Mouse (Mus musculus): ENCODE measurements around the gene Myo1d.

Gene Myo1d

DNA sequence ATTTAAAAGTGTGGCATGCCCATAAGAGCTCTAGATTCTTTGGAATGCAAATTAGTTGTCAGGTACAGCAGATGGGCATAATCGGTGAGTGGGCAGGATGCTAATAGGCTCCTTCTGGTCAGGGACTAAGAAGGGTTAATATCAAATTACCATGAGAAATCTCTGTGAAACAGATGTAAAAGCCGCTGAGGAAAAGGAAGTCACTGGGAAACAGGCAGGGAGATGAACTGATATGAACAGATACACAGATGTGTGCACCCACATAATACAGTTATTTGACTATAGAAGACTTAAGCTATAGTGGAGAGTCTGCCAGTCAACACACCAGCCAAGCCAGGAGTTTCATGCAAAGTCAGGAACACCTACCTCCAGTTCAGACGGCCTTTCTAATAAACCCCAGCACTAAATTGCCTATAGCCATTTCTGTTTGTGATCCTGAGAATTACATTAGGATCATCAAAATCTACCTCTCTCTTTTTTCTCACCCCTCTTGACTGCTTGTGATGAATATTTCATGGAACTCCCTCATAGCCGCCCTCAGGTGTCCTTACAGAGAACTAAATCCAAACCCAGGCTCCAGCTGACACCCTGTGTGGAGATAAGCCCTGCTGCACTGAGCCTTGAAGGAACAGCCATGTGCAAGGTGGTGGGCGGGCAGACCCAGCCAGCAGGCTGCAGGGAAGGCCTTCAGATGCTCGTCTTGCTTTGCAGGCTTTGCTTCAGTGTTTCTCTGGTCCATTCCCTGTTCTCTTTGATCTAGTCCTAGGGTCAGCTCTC is 164.7 kb downstream of the Myo1d start:
- DNase-seq (ENCODE audit: low read depth, low spot score) = no peak

DNA sequence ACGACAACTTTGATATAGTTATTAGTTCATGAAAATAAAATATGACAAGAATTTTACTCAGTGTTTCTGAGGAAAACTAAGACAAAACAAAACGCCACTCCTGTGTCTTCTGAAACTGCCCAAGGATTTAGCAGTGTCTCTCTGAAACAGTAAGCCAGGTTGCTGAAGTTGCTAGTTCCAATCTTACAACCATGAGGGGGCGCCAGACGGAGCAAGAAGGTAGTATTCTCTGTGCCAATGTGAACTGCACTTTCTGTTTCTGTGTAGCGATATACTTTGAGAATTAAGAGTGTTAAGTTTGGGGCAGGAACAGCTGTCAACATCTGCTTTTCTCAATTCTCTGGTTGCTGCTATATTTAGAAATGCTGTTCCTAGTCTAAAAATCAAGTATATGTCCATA is 165.4 kb downstream of the Myo1d start:
- no peak for DNase-seq (ENCODE audit: low read depth, low spot score)

DNA sequence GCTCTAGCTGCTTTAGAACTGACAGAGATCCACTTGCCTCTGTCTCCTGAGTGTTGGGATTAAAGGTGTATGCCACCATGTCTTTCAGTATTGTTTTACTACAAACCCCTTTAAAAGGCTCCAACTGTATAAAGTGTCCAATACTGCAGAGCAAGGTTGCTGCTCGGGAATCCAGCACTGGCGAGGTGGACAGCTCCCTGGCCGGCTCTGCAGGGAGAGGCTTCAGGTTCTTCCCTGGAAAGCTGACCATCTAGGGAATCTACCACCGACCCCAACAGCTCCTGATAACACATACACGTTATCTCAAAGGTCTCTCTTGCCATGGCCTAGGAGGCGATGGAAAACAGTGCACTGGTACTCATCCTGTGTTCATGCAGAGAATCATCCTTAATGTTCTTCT is 166.3 kb downstream of the Myo1d start:
- DNase-seq (ENCODE audit: low read depth, low spot score) = no peak

DNA sequence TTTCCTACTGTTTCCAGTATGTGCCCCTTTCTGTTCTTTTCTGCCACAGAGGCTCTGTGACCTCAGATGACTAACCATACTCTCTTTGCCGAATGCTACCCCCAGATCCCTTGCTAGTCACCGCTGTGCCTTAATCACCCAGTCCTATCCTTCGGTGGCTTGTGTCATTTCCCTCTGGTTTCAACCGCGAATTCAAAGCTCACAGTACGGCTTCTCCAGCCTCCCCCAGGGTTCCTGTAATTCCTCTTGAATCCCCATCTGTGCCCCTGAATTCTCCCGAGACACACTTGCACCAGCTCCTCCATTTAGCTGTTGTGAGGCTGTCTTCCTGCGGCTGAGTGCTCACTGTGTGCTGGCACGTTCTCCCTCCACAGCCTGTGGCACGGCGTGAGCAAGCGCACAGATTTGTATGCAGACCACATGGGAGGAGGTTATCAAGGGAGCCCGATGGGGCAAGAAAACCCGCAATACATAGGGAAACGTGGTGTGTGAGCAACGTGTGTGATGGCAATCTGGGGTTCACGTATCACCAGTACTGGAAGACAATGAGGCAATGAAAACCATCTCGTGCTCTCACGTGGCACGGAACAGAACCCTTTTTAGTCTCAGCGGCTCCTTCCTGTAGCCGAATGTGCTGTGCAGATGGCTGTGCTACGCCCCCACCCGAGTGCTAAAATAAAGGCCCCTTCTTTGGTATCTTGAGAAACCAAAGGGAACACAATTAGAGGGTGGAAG is 177.0 kb downstream of the Myo1d start:
- no peak for DNase-seq (ENCODE audit: low read depth, low spot score)

DNA sequence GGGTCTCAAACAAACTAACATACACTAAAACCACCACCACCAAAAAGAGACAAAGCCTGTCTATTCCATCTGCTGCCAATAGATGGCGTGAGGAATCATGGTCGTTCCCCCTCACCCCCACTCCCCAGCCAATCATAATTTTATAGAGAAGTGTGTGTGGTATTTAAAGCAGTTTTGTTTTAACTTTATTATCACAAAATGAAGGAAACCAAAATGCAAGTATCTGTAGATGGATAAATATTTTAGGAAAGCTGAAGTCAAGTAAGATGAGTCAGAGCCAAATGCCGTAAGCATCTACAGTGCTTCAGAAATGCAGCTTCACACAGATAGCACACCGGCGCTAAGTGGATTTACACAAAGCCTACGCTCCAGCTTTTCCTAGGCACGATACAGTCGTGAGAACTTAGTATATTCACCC is 177.8 kb downstream of the Myo1d start:
- no peak for DNase-seq (ENCODE audit: low read depth, low spot score)

DNA sequence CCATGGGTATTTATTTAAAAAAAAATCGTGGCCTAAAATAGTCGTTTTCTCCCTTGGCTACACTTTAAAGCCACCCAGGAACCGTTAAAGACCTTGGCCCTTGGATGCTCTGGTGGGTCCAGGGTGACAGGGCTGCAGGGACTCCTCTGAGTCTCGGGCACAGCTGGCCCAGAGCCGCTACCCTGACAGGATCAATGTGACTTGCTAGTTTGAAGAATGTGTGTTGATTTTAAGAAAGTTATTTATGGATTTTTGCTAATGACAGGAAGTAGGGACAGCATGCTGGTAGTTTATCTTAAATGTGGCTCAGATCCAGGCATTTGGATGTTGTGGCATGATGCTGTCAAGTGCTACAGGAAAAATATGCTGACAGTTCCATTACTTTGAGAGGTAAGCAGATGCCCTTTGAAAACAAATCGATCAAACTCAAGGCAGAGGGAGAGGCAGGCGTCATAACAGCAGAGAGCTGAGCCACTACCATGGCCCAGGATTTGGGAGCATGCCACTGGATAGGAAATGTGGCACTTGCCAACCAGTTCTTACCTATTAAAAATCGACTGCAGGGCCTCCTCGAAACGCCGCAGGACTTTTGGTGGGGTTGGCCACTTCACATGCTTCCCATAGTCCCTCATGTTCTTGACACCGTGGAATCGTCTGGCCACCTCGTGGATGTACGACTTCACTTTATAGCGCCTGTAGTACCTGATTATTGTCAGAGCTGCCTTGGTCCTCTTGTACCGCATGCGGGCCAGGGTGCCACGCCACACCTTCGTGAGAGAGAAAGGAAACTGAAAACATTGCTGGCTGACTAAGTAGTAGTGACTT is 178.6 kb downstream of the Myo1d start:
- DNase-seq (ENCODE audit: low read depth, low spot score) = no peak

DNA sequence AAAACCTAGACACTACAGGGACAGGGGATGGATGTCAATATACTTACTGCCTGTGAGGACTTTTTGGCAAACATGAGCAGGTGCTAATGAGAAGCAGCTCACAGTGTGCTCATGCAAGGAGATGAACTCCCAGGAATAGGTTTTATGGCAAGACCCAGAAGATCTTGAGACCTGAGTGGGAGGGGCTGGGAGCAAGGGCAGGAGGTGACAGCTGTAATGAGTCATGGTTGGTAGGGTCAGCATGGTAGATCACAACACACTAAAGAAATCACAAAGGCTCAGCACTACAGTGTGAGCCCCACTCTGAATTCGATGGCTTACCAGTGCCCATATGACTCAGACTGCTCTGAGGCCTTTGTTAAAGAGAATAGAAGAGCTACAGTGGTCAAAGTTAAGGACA is 184.3 kb downstream of the Myo1d start:
- no peak for DNase-seq (ENCODE audit: low read depth, low spot score)

DNA sequence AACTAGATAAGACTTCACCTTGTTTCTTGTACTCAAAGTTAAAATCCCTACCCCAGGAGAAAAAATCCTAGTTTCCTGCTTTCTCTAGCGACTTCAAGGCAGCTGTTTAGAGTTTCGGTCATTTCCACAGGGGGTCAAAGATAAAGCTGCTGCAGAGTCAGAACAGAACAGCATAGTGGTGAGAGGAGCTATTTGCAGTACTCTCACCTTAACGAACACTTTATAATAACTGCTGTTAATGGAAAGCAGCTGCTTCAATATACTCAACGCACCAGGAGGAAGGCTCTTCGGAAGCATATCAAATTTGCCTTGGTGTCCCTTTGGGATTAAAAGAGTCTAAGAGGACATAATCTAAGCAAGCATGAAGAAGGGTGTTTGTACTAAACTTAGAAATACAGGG is 190.4 kb downstream of the Myo1d start:
- no peak for DNase-seq (ENCODE audit: low read depth, low spot score)

DNA sequence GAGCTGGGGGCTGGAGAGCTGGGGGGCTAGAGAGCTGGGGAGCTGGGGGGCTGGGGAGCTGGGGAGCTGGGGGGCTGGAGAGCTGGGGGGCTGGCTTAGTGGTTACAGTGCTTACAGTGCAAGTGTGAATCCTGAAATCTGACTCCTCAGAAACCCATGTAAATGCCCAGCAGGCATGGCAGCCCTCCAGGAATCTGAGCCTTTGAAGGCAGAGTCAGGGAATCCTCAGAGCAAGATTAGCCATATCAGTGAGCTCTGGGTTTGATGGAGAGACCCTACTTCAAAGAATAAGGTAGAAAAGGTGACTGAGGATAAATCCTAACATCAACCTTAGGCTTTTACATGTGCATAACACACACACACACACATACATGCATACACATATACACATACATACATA is 194.1 kb downstream of the Myo1d start:
- DNase-seq (ENCODE audit: low read depth, low spot score) = no peak

DNA sequence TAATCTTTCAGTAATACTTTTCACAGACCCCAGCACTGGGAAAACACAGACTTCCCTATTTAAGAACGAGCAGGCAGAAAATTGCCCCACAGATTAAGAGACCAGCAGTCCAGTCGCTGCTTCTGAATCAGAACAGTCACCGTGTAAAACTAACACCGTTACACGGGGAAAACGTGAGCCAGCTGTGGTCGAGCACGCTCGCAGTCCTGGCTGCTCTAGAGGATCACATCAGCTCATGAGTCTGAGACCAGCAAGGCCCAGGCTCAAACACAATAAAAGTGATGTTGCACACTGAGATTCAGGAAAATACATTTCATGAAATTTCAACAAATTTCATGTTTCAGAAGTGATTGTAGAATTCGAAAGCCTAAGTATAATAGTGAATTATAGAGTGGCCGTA is 194.6 kb downstream of the Myo1d start:
- no peak for DNase-seq (ENCODE audit: low read depth, low spot score)

DNA sequence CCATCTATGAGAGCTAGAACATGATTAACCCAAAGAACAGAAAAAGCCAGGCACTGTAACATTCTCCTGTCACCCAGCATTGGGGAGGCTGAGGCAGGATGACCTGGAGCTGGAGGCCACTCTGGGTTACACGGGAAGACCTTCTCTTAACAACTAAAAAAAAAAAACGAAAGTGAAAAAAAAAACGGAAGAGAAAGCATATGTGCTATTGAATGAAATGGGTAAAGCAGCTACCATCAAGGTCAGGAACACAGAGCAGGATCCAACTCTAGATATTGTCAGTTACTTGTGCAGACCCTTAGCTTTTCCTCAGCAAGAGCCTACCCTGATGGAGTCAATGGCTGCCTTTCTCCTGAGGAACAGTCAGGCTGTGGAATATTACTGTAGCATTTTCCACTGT is 199.3 kb downstream of the Myo1d start:
- no peak for DNase-seq (ENCODE audit: low read depth, low spot score)

DNA sequence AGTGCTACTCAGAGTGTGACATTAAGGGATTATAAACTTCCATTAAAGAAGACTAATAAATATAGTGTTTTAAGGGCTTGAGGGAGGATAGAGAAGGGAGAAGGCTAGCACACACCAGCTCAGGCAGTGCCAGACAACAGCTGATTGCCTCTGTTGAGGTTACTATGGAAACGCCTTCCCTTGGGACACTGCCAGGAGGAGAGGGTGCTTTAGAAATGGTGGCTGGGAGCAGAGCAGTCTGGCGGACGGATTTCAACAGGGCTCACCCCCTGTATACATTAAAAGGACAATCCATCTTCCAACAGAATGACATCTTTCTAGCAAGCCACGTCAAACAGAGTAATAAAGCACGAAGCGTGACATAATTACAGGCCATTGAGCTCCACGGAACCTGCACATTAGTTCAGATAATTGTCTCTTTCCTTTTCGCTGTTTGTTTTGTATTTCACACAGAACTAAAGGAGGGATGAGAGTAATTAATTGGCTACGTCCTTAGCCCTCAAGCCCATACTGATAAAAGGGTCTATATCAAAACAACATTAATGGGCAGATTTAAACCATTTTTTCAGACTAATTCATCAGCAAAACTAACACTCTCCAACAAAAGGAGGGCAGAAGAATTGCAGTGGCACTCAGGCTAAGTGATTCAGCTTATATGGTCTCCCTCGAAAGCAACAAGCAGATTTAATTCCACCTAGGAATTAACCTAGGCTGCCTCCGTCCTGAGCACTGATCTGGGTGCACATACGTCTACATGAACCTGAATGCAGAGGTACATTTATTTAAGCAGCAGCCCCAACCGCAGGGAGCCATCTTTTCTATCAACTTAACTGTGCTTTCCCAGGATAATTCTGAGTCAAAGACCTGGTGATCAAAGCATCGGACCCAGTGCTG is 201.8 kb downstream of the Myo1d start:
- DNase-seq (ENCODE audit: low read depth, low spot score) = peak; percentile 70

DNA sequence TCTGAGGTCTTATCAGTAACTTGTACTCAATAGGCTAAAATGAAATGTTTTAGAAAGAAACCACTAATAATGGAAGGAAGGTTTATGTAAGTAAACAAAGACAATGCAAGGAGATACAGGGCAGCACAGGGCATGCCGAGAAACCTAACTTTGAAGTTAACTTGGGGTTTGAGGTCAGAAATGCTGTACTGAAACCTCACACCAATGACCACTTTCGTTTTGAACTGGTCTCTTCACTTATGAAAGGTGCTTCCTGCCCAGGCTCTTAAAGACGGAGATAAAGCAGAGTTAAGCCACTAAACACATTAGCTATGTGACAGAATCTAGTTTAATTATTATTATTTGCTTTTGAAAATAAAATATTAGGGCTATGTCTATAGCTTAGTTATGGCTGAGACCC is 204.0 kb downstream of the Myo1d start:
- no peak for DNase-seq (ENCODE audit: low read depth, low spot score)

DNA sequence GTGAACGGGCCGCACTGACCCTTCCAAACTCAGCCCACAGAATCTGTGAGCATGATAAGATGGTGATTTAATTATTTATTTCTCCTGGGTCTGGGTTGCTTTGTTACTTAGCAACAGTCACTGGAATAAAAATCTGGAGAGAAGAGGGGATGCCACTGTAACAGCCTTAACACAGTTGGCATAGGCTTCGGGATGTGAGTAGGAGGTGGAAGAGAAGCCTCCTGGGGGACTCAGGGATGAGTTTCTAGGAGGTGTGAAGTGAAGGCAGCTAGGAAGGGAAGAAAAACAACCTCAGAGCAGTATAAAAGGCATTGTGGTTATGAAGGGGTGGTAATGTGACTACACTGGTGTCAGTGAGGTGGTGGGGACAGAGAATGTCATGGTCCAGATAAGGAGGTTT is 213.5 kb downstream of the Myo1d start:
- DNase-seq (ENCODE audit: low read depth, low spot score) = no peak

DNA sequence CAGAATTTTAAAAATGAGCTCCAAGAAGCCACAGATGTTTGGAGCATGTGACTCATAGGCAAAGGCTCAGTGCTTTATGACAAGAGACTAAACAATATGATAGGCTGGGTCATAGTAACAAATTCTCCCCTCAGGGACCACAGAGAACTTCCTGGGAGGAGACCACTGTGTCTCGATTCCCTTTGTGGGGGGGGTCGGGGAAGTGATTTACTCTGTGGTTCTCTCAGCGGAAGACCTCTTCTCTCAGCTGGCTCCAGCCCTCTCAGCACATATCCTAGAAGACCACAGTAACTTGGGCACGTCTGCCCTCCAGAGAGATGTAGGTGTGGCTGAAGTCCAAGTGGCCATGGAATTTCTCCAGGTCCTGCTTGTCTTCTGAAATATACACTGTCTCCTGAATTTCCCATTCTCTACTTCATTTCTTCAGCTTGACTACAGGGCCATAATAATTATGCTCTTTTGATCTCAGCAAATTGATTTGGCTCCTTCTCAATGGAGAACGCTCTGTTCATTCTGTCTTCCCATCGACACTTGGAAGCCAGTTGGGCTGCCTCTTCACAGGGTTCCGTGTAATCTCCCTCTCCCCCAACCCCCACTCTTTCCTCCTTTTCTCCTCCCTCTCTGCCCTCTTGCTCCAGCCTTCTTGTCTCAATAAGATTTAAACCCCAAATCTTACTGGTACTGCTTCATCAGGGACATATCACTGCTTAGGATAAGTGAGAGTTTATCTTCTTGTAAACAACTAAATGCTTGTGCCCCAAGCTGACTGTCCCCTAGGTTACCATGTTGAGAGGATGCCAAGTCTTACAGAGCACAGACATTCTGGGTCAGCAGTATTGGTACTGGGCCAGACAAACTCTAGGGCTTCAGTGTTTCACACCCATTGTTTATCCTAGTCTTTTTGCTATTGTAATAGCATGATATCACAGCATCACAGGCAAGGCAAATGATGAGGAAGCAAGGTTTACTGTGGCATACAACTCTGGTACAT is 214.6 kb downstream of the Myo1d start:
- no peak for DNase-seq (ENCODE audit: low read depth, low spot score)

DNA sequence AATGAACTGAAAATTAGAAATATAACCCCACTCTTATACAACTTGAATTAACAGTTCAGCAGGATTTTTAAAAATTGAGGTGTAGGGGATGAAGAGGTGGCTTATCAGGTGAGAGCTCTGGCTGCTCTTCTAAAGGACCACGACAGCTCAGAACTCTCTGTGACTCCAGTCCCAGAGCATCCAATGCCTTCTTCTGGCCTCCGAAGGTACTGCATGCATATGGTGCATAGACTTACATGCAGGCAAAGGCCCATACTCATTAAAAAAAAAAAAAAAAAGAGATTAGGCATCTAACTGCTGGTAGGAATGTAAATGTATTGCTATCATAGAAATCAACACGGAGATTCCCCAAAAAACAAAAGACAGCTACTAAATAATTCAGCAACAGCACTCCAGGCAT is 217.3 kb downstream of the Myo1d start:
- DNase-seq (ENCODE audit: low read depth, low spot score) = no peak

DNA sequence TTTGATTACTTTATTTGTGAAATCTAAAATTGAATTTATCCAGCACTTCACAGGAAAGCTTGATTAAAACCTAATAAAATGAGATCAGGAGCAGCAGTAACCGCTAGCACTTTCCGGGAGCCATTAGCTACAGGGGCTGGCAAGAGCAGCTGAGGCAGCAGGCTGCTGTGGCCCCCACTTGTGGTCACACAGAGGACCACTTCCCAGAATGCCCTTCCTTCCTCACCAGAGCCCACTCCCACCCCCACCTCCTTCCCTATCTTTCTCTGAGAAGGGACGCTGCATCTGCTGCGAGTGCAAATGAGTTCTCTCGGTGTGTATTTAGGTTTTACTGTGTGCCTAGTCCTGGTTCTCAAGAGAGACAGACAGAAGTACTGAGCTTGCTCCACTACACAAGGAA is 219.1 kb downstream of the Myo1d start:
- DNase-seq (ENCODE audit: low read depth, low spot score) = no peak

DNA sequence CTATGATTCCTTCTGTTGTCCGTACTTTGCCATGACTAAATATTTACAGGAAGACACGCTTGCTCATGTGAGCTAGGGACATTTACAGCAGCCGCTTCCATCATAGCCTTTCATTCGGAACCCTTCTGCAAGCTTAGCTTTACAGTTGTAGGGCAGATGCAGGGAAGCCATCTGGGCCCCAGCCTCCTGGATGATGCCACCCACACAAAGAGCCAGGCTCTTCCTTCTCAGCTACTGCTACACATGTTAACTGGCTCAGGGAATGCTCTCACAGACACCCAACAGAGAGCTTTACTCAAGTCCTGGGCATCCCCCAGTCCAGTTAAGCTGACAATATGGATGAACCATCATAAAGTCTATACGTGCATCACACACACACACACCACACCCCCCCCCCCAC is 224.4 kb downstream of the Myo1d start:
- DNase-seq (ENCODE audit: low read depth, low spot score) = no peak

DNA sequence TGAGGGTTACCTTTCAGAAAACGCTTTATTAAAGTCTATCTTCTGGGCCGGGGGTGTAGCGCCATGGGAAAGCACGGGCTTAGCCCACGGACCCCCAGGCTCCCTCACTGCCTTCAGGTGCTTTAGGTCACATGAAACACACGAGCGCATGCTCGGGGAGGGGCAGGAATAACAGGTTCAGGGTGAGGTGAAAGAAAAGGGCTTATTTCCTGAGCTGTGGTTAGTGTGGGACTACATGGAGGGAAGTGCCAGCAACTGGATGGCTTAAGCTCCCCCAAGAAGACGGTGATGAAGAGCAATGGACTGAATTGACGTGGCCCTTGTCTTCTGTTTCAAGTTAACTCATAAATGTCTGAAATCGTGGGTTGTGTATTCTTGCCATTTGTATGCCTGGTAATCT is 226.8 kb downstream of the Myo1d start:
- DNase-seq (ENCODE audit: low read depth, low spot score) = no peak

DNA sequence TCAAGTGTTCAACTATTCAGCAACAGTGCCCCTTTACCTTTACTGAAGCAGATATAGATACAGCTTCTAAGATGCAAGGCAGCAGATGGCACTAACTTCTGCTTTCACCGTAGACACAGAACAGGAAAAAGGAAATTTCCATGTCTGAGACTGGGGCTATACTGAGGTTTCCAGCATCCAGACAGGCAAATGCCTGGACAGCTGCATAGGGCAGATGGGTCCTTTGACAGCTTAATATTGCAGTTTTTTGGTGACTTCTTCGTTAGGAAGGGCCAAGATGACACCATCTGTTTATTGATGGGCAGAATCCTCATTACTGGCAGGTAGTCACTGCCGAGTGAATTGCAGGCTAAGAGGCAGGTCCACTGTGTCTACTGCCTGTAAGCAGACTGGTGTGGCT is 228.2 kb downstream of the Myo1d start:
- DNase-seq (ENCODE audit: low read depth, low spot score) = no peak
